Mouse (Mus musculus) liver, postnatal 0 days (tissue): ENCODE results near the gene Adipor1.

Experiments used
- CTCF ChIP-seq: sonication (generic); IDR thresholded peaks from 2 replicates; pipeline ENCODE4 v1.5.1; 2016; ENCODE audit warnings: antibody characterized with exemption, low read depth
- EP300 ChIP-seq: IDR thresholded peaks from 2 replicates; pipeline ENCODE4 v1.6.1; 2016; ENCODE audit warnings: antibody characterized with exemption, low read depth, mild to moderate bottlenecking

- no peak for TF ChIP-seq CTCF
- TF ChIP-seq EP300: no peak
Observed at GRCm38 (mm10) chr1:134393827-134394226, 21.4 kb upstream of the Adipor1 start.
